Mouse (Mus musculus) neural tube, embryonic 11.5 days (tissue): ENCODE measurements around the gene Kdm8. TPM values are rescaled to one million over a fixed set of nuclear protein-coding genes. Genes with fewer than 3 reads are reported as not detected.
A peak's percentile ranks its signal among the peaks of the same experiment; 100 is the strongest.
"Not testable (repeated sequence)": the region's sequence is repeated elsewhere in the genome, so short reads cannot be mapped to it uniquely, and the experiment has no call there.

Experiments used
- ATAC-seq: fragments of 200-750 bp; cut with Nextera tagmentation; 2 replicates; pipeline ENCODE4 v1.8.0; 2017; ENCODE audit warnings: moderate number of reproducible peaks, mild to moderate bottlenecking, moderate TSS enrichment, moderate library complexity; ENCODE audit not compliant: insufficient read depth, low FRiP score, low TSS enrichment
- DNase-seq: peaks from one replicate; pipeline ENCODE4 v3.0.0-alpha.2; 2015; ENCODE audit warnings: low spot score
- H3K27ac ChIP-seq: fragments of 300-500 bp; sonication (generic); 2 replicates; pipeline ENCODE4 v1.5.1; 2014; ENCODE audit warnings: low read depth, mild to moderate bottlenecking, low read length
- H3K27me3 ChIP-seq: fragments of 300-500 bp; sonication (generic); 2 replicates; pipeline ENCODE4 v1.6.1; 2014; ENCODE audit warnings: mild to moderate bottlenecking, low read length, mixed read lengths; ENCODE audit not compliant: control insufficient read depth, insufficient read depth
- H3K36me3 ChIP-seq: fragments of 300-500 bp; sonication (generic); 2 replicates; pipeline ENCODE4 v1.6.1; 2014; ENCODE audit warnings: mild to moderate bottlenecking, low read length, moderate library complexity, mixed read lengths; ENCODE audit not compliant: control insufficient read depth, insufficient read depth
- H3K4me1 ChIP-seq: fragments of 300-500 bp; sonication (generic); 2 replicates; pipeline ENCODE4 v1.6.1; 2014; ENCODE audit warnings: low read length, mixed read lengths; ENCODE audit not compliant: control insufficient read depth, insufficient read depth
- H3K4me2 ChIP-seq: fragments of 300-500 bp; sonication (generic); 2 replicates; pipeline ENCODE4 v1.6.1; 2014; ENCODE audit warnings: low read depth, mild to moderate bottlenecking, moderate library complexity
- H3K4me3 ChIP-seq: fragments of 300-500 bp; sonication (generic); 2 replicates; pipeline ENCODE4 v1.5.1; 2014; ENCODE audit warnings: low read depth, low read length
- H3K9ac ChIP-seq: fragments of 300-500 bp; sonication (generic); 2 replicates; pipeline ENCODE4 v1.6.1; 2014; ENCODE audit warnings: mild to moderate bottlenecking, low read length
- H3K9me3 ChIP-seq: fragments of 300-500 bp; sonication (generic); 2 replicates; pipeline ENCODE4 v1.6.1; 2016; ENCODE audit warnings: low read length; ENCODE audit not compliant: control insufficient read depth
- WGBS: fragments of 180-500 bp; shearing (Covaris S2); extraction: QIAGEN DNeasy Blood & Tissue Kit; methylation state at CpG from one replicate; pipeline ENCODE4 v1.1.7; 2014; 5-methylcytosine and 5-hydroxymethylcytosine counted together
- polyA plus RNA-seq: library from polyadenylated mRNA; unstranded; fragments of >200 nt; fragmentation: Nextera tagmentation; extraction: Ambion mirVana; gene quantifications from 2 replicates; pipeline ENCODE4 v1.2.1, GENCODE M21; 2014

Gene Kdm8
- polyA plus RNA-seq, 1 experiment from 2014 or later = 11.2 TPM

GRCm38 (mm10) chr7:125421911-125422310 is 22.6 kb upstream of the Kdm8 start:
- Histone ChIP-seq H3K9me3 (no peaks in the 10 kb centered on the region), H3K27me3 (no peaks in the 10 kb centered on the region), H3K27ac (no peak overlapping the region), H3K9ac (no peak overlapping the region), H3K4me1 (no peaks in the 10 kb centered on the region), H3K4me3 (no peak overlapping the region), H3K4me2 (no peak overlapping the region), H3K36me3 (no peaks in the 10 kb centered on the region)
- WGBS = 44% methylated on average over 2 of the region's 2 CpGs
- ATAC-seq (no peak), DNase-seq (no peak)

- DNase-seq = no peak
- no peak for ATAC-seq
- Histone ChIP-seq H3K27ac (no peak overlapping the region), H3K4me2 (no peak overlapping the region), H3K9me3 (no peaks in the 10 kb centered on the region), H3K4me3 (no peak overlapping the region), H3K36me3 (no peaks in the 10 kb centered on the region), H3K27me3 (no peaks in the 10 kb centered on the region), H3K4me1 (no peaks in the 10 kb centered on the region), H3K9ac (no peak overlapping the region)
- 79% methylated on average over 3 of the region's 3 CpGs for WGBS
These were observed 21.4 kb upstream of the Kdm8 start for GRCm38 (mm10) chr7:125423056-125423455.

GRCm38 (mm10) chr7:125427492-125428090 is 16.9 kb upstream of the Kdm8 start:
- WGBS = 87% methylated on average over 12 of the region's 12 CpGs
- ATAC-seq (no peak), DNase-seq (no peak)
- Histone ChIP-seq H3K27me3 (no peaks in the 10 kb centered on the region), H3K4me3 (no peak overlapping the region), H3K4me1 (no peaks in the 10 kb centered on the region), H3K36me3 (no peaks in the 10 kb centered on the region), H3K27ac (no peak overlapping the region), H3K9ac (no peak overlapping the region), H3K9me3 (no peaks in the 10 kb centered on the region), H3K4me2 (no peak overlapping the region)

GRCm38 (mm10) chr7:125428381-125428780 is 16.1 kb upstream of the Kdm8 start:
- DNase-seq (no peak), ATAC-seq (no peak)
- no peaks in the 10 kb centered on the region for H3K4me1 ChIP-seq
- H3K9ac ChIP-seq = no peak overlapping the region
- 77% methylated on average over 7 of the region's 7 CpGs for WGBS
- H3K4me3 ChIP-seq = no peak overlapping the region
- no peaks in the 10 kb centered on the region for H3K9me3 ChIP-seq
- H3K36me3 ChIP-seq = no peaks in the 10 kb centered on the region
- H3K4me2 ChIP-seq = no peak overlapping the region
- no peaks in the 10 kb centered on the region for H3K27me3 ChIP-seq
- no peak overlapping the region for H3K27ac ChIP-seq

- not testable (repeated sequence) for DNase-seq, ATAC-seq
- 77% methylated on average over 5 of the region's 5 CpGs for WGBS
These were observed 15.5 kb upstream of the Kdm8 start for GRCm38 (mm10) chr7:125428816-125429500.

GRCm38 (mm10) chr7:125430170-125430842 is 14.2 kb upstream of the Kdm8 start:
- ATAC-seq = no peak
- no peak overlapping the region for H3K9ac ChIP-seq
- H3K4me2 ChIP-seq = no peak overlapping the region
- WGBS = 65% methylated on average over 7 of the region's 7 CpGs
- no peaks in the 10 kb centered on the region for H3K4me1 ChIP-seq
- no peak overlapping the region for H3K4me3 ChIP-seq
- no peaks in the 10 kb centered on the region for H3K36me3 ChIP-seq
- H3K27me3 ChIP-seq = no peaks in the 10 kb centered on the region
- no peaks in the 10 kb centered on the region for H3K9me3 ChIP-seq
- H3K27ac ChIP-seq = no peak overlapping the region
- DNase-seq = no peak

More at GRCm38 (mm10) chr7:125428816-125429500, 15.5 kb upstream of the Kdm8 start:
- H3K36me3 ChIP-seq, H3K9me3 ChIP-seq, H3K9ac ChIP-seq, H3K4me3 ChIP-seq, H3K4me1 ChIP-seq, H3K4me2 ChIP-seq, H3K27ac ChIP-seq, H3K27me3 ChIP-seq: not testable (repeated sequence)

- WGBS = 83% methylated on average over 3 of the region's 3 CpGs
- no peaks in the 10 kb centered on the region for H3K36me3 ChIP-seq
- no peak for DNase-seq
- no peaks in the 10 kb centered on the region for H3K4me1 ChIP-seq
- ATAC-seq = no peak
- no peak overlapping the region for H3K9ac ChIP-seq
- no peak overlapping the region for H3K4me2 ChIP-seq
- no peaks in the 10 kb centered on the region for H3K9me3 ChIP-seq
- H3K27ac ChIP-seq = no peak overlapping the region
- H3K27me3 ChIP-seq = no peaks in the 10 kb centered on the region
- H3K4me3 ChIP-seq = no peak overlapping the region
These were observed 10.6 kb upstream of the Kdm8 start for GRCm38 (mm10) chr7:125433874-125434273.

- WGBS = 40% methylated on average over 8 of the region's 8 CpGs
- no peak overlapping the region for H3K9ac ChIP-seq
- no peaks in the 10 kb centered on the region for H3K4me1 ChIP-seq
- peak overlapping the region; percentile 21; the same call in 1 of the 2 replicates for H3K27ac ChIP-seq
- no peaks in the 10 kb centered on the region for H3K27me3 ChIP-seq
- H3K36me3 ChIP-seq = no peaks in the 10 kb centered on the region
- DNase-seq = peak; percentile 62
- H3K4me2 ChIP-seq = no peak overlapping the region
- H3K4me3 ChIP-seq = no peak overlapping the region
- no peaks in the 10 kb centered on the region for H3K9me3 ChIP-seq
- peak; percentile 68; the same call in 1 of the 2 replicates for ATAC-seq
These were observed 9.7 kb upstream of the Kdm8 start for GRCm38 (mm10) chr7:125434666-125435290.
